Mouse (Mus musculus) macrophage (primary cell): ENCODE results near the gene Ncoa4. TPM values are rescaled to one million over a fixed set of nuclear protein-coding genes. Genes with fewer than 3 reads are reported as not detected.

Experiments
- H3K27ac ChIP-seq: fragments of 350-480 bp; formaldehyde crosslinking; 2 replicates; pipeline ENCODE4 v1.9.0; 2021
- H3K36me3 ChIP-seq: fragments of 350-480 bp; formaldehyde crosslinking; 2 replicates; pipeline ENCODE4 v1.9.0; 2021; ENCODE audit errors: inconsistent target
- H3K4me3 ChIP-seq: fragments of 350-480 bp; formaldehyde crosslinking; 2 replicates; pipeline ENCODE4 v1.9.0; 2021; ENCODE audit errors: inconsistent target
- H3K79me2 ChIP-seq: fragments of 350-480 bp; formaldehyde crosslinking; 2 replicates; pipeline ENCODE4 v1.9.0; 2021; ENCODE audit errors: inconsistent target
- WGBS: methylation state at CpG from one replicate; pipeline ENCODE4 v1.1.7; 2026; ENCODE audit warnings: inconsistent platforms; ENCODE audit not compliant: missing documents; 5-methylcytosine and 5-hydroxymethylcytosine counted together
- polyA plus RNA-seq: library from polyadenylated mRNA; stranded (reverse); fragments of 250-400 nt; gene quantifications from 3 replicates; pipeline ENCODE4 v1.2.4, GENCODE M21; 2018; ENCODE audit warnings: inconsistent platforms

Ncoa4 gene
- polyA plus RNA-seq, 1 experiment from 2014 or later, result 493 TPM

GRCm38 (mm10) chr14:32201354-32201753 is 41.7 kb downstream of the Ncoa4 start:
- peaks cover 22% of the 10 kb centered on the region for H3K36me3 ChIP-seq
- H3K27ac ChIP-seq, result peak overlapping the region; percentile 54
- H3K4me3 ChIP-seq, result peak overlapping the region; percentile 92
- WGBS, result 4% methylated on average over 19 of the region's 26 CpGs
- peaks cover 94% of the 10 kb centered on the region for H3K79me2 ChIP-seq

GRCm38 (mm10) chr14:32201791-32202451 is 42.3 kb downstream of the Ncoa4 start, which contains the start of the genes Timm23 and Parg:
Gene Timm23, minus strand, starts transcription at chr14:32201898.
Gene Parg, plus strand, starts transcription at chr14:32201949.
- Histone ChIP-seq H3K27ac (peak within 1 kb of the TSS; percentile 54), H3K4me3 (peak within 1 kb of the TSS; percentile 92), H3K79me2 (peaks cover 94% of the 10 kb centered on the region), H3K36me3 (peaks cover 20% of the 10 kb centered on the region)
- 0% methylated on average over 67 of the region's 77 CpGs for WGBS

GRCm38 (mm10) chr14:32226601-32227000 is 66.9 kb downstream of the Ncoa4 start:
- Histone ChIP-seq H3K79me2 (no peaks in the 10 kb centered on the region), H3K4me3 (no peak overlapping the region), H3K27ac (no peak overlapping the region), H3K36me3 (peaks cover 5% of the 10 kb centered on the region; the same call in 1 of the 2 replicates)

- 0% methylated on average over 2 of the region's 2 CpGs for WGBS
- no peak overlapping the region for H3K4me3 ChIP-seq
- no peak overlapping the region for H3K27ac ChIP-seq
- peaks cover 5% of the 10 kb centered on the region; the same call in 1 of the 2 replicates for H3K36me3 ChIP-seq
- H3K79me2 ChIP-seq, result no peaks in the 10 kb centered on the region
These were observed 69.3 kb downstream of the Ncoa4 start for GRCm38 (mm10) chr14:32228996-32229395.

Other genes starting within 250 kb of the Ncoa4 start
- gene Galnt15, start 130.9 kb upstream of the Ncoa4 start, polyA plus RNA-seq, result not detected in 3 replicates
- gene Oxnad1, start 74.5 kb upstream of the Ncoa4 start, polyA plus RNA-seq, result 7.6 to 12.3 TPM (median 8.1 TPM) in 3 replicates
- 21.6 to 27.2 TPM (median 25.1 TPM) in 3 replicates for gene Dph3, start 74.1 kb upstream of the Ncoa4 start, polyA plus RNA-seq
- not detected in 3 replicates for gene Msmb, start 17.8 kb upstream of the Ncoa4 start, polyA plus RNA-seq
- 85.3 to 157 TPM (median 86.3 TPM) in 3 replicates for gene Timm23, start 42.0 kb downstream of the Ncoa4 start, polyA plus RNA-seq
- gene Parg, start 42.1 kb downstream of the Ncoa4 start, polyA plus RNA-seq, result 20.5 to 23.9 TPM (median 21.0 TPM) in 3 replicates
- 0.07 to 0.14 TPM in 2 of 3 replicates, not detected in the other for gene Ogdhl, start 162.2 kb downstream of the Ncoa4 start, polyA plus RNA-seq
- gene 1700024G13Rik, start 228.5 kb downstream of the Ncoa4 start, polyA plus RNA-seq, result not detected in 3 replicates